ENCODE assay signal across 8 mouse cellular contexts in the genomic region with DNA sequence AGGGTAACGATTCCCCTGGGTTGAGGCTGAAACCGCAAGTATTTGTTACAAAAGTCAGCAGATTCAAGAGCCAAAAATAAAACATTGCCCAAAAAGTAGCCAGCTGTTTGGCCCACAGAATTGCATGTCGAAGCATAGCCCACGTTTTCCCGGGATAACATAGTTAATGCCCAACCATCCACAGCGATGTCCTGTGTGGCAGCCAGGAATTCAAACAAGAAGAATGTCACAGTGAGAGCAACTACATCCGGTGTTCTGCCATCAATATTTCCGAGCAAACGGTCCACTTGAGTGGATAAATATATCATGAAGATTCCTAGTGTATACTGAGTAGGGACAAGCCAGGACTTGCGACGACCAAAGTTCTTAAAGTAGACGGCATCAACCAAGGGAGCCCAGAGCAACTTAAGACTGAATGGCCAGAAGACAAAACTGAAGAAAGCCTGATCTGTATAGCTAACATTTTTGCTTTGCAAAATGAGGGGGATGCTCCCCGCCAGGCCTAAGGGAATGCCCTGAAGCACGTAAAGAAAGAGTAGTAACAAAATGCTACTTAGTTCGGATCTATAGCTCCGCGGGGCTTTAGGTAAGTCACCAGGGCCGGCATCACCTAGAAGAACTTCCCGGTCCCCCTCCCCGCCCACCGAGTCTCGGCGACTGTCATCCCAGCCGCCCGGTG. TPM values are rescaled to one million over a fixed set of nuclear protein-coding genes. Genes with fewer than 3 reads are reported as not detected.
DNase-seq lines count a peak whose midpoint lies in the region; ATAC-seq lines count a peak whose summit lies in the region.

No protein-coding gene starts in this region.

- H3K9me3 ChIP-seq in heart, embryonic 13.5 days: no peaks in the 10 kb centered on the region
- H3K9me3 ChIP-seq in midbrain, embryonic 10.5 days (replicated peaks): no peaks in the 10 kb centered on the region

- intact Hi-C loops in left cerebral cortex, postnatal 25 days (cut with DNase I): loop anchor here (1.0 kb wide), 1 partner anchor 13 kb away; a partner anchor contains a TSS

- H3K4me3 ChIP-seq in heart, embryonic 13.5 days: peak overlapping the region; percentile 68
- peak overlapping the region; percentile 89 for H3K4me3 ChIP-seq in midbrain, embryonic 10.5 days

- no peak for ATAC-seq in heart, embryonic 13.5 days (ENCODE audit: extremely low read depth, insufficient number of reproducible peaks, low FRiP score, low TSS enrichment)
- ATAC-seq in granulocyte monocyte progenitor cell, adult 5-6 weeks (replicated peaks; ENCODE audit: poor library complexity, severe bottlenecking): no peak; the same call in 1 of the 2 replicates

- peak overlapping the region; percentile 89 for H3K9ac ChIP-seq in heart, embryonic 13.5 days

- H3K27me3 ChIP-seq in heart, embryonic 13.5 days (replicated peaks): peaks cover 14% of the 10 kb centered on the region
- H3K27me3 ChIP-seq in midbrain, embryonic 10.5 days (ENCODE audit: low read depth, poor library complexity, severe bottlenecking): peaks cover 13% of the 10 kb centered on the region

- peak overlapping the region; percentile 92 for H3K4me2 ChIP-seq in heart, embryonic 13.5 days

- 9% methylated on average over 24 of the region's 25 CpGs for WGBS in heart, embryonic 13.5 days
- 12% methylated on average over 25 of the region's 25 CpGs for WGBS in midbrain, embryonic 10.5 days

- peaks cover 9% of the 10 kb centered on the region; the same call in 1 of the 2 replicates for H3K36me3 ChIP-seq in heart, embryonic 13.5 days
- no peaks in the 10 kb centered on the region for H3K36me3 ChIP-seq in midbrain, embryonic 10.5 days

- H3K4me1 ChIP-seq in heart, embryonic 13.5 days: peaks cover 26% of the 10 kb centered on the region
- H3K4me1 ChIP-seq in midbrain, embryonic 10.5 days: peaks cover 29% of the 10 kb centered on the region

- peak overlapping the region; percentile 76 for H3K27ac ChIP-seq in heart, embryonic 13.5 days (replicated peaks)
- H3K27ac ChIP-seq in midbrain, embryonic 10.5 days (replicated peaks): peak overlapping the region; percentile 88

- peak; percentile 5 to 19 for DNase-seq in left cerebral cortex, postnatal 25 days (ENCODE audit: low spot score in 2 of 2)
- DNase-seq in left cerebral cortex, adult 18-20 months (ENCODE audit: low spot score in 2 of 2): no peak
- peak; percentile 8 for DNase-seq in ZHBTc4 (ENCODE audit: low read depth, low spot score)
- peak; percentile 60 for DNase-seq in kidney, postnatal 14 days
- no peak for DNase-seq in midbrain, embryonic 10.5 days (ENCODE audit: low spot score)
- DNase-seq in ovary, adult 18-20 months (ENCODE audit: low spot score): no peak

RNA-seq across cellular contexts. Expression of a gene that starts 1.0 kb away (rescaled TPM):
- 10 to 100 TPM; 28.1 to 31.8 TPM for total RNA-seq in left cerebral cortex, postnatal 25 days (2021)
- 10 to 100 TPM; 28.7 to 28.8 TPM for total RNA-seq in left cerebral cortex, adult 18-20 months (2021)
- polyA plus RNA-seq in heart, embryonic 13.5 days (2015; fragmentation: Nextera tagmentation; extraction: Ambion mirVana): 9.0 and 10.0 TPM in 2 replicates
- 11.8 and 12.3 TPM in 2 replicates for polyA plus RNA-seq in midbrain, embryonic 10.5 days (2016; fragmentation: Nextera tagmentation; extraction: Ambion mirVana)
- 16.5 and 21.3 TPM in 2 replicates for total RNA-seq in granulocyte monocyte progenitor cell, adult 5-6 weeks (2014; fragmentation: Nextera tagmentation)
- 22.3 and 29.4 TPM in 2 replicates for total RNA-seq in granulocyte monocyte progenitor cell, adult 5-6 weeks (2017)

RNA-seq across cellular contexts. Expression of a gene that starts 12.3 kb away (rescaled TPM):
- 10 to 100 TPM; 44.1 to 44.9 TPM for total RNA-seq in left cerebral cortex, postnatal 25 days (2021)
- total RNA-seq in left cerebral cortex, adult 18-20 months (2021): 10 to 100 TPM; 48.2 to 48.7 TPM
- 35.4 and 36.9 TPM in 2 replicates for polyA plus RNA-seq in heart, embryonic 13.5 days (2015; fragmentation: Nextera tagmentation; extraction: Ambion mirVana)
- 77.4 and 79.1 TPM in 2 replicates for polyA plus RNA-seq in midbrain, embryonic 10.5 days (2016; fragmentation: Nextera tagmentation; extraction: Ambion mirVana)
- 37.8 and 38.2 TPM in 2 replicates for total RNA-seq in granulocyte monocyte progenitor cell, adult 5-6 weeks (2014; fragmentation: Nextera tagmentation)
- total RNA-seq in granulocyte monocyte progenitor cell, adult 5-6 weeks (2017): 51.1 and 57.7 TPM in 2 replicates

RNA-seq across cellular contexts. Expression of a gene that starts 34.3 kb away (rescaled TPM):
- 10 to 100 TPM; 11.8 to 12.5 TPM for total RNA-seq in left cerebral cortex, postnatal 25 days (2021)
- 10 to 100 TPM; 10.3 to 11.7 TPM for total RNA-seq in left cerebral cortex, adult 18-20 months (2021)
- polyA plus RNA-seq in heart, embryonic 13.5 days (2015; fragmentation: Nextera tagmentation; extraction: Ambion mirVana): 5.1 and 5.2 TPM in 2 replicates
- polyA plus RNA-seq in midbrain, embryonic 10.5 days (2016; fragmentation: Nextera tagmentation; extraction: Ambion mirVana): 2.7 and 3.3 TPM in 2 replicates
- total RNA-seq in granulocyte monocyte progenitor cell, adult 5-6 weeks (2014; fragmentation: Nextera tagmentation): 1.6 and 2.7 TPM in 2 replicates
- total RNA-seq in granulocyte monocyte progenitor cell, adult 5-6 weeks (2017): 4.8 and 6.2 TPM in 2 replicates

Comparison
In these comparisons a context has a peak if more than half of its experiments do, and no peak if none do; other contexts are left out.
1. DNase-seq: peak in left cerebral cortex, postnatal 25 days (2 of 2), ZHBTc4 (single experiment) and kidney, postnatal 14 days (single experiment); none in left cerebral cortex, adult 18-20 months (0 of 2), midbrain, embryonic 10.5 days (single experiment) and ovary, adult 18-20 months (single experiment).